Mouse (Mus musculus) adrenal gland (tissue): ENCODE measurements around the gene Gm12253.

Source experiments
- intact Hi-C: fragments of 180-260 bp; cut with DNase I; formaldehyde crosslinking; loops from one replicate; pipeline ENCODE4 v1.15.1; 2025
- long read RNA-seq, 2 experiments: library from polyadenylated mRNA; unstranded; transcript quantifications; one replicate each; pipeline ENCODE4 v2.0.0; 2020; ENCODE audit warnings: borderline replicate concordance in 1 of 2; ENCODE audit not compliant: insufficient replicate concordance in 1 of 2

Gm12253 gene
- long read RNA-seq, experiment 1 = 0 reads
- long read RNA-seq, experiment 2 = 0 reads

DNA sequence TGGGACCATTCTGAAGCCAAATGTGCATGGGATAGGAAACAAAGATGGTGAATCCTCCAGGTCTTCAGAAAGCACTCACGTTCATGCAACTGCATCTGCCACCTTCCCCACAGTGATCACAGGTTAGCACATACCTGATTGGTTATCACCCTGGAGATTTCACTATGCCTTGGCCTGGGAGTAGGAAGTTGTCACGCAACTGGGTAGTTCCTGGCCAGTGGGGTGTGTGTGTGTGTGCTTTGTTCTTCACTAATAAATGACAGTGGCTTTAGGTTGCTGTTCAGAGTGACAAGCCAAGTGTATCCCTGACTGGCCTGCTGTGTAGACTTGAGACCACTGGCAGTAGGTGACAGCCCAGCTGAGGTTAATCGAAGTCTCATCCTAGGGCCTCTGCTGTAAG, at the start of gene Gm12253:
TSS of gene Gm12253 (plus strand) at position 301 of the 400 bp plus-strand sequence.
- intact Hi-C loops = no loop called here

DNA sequence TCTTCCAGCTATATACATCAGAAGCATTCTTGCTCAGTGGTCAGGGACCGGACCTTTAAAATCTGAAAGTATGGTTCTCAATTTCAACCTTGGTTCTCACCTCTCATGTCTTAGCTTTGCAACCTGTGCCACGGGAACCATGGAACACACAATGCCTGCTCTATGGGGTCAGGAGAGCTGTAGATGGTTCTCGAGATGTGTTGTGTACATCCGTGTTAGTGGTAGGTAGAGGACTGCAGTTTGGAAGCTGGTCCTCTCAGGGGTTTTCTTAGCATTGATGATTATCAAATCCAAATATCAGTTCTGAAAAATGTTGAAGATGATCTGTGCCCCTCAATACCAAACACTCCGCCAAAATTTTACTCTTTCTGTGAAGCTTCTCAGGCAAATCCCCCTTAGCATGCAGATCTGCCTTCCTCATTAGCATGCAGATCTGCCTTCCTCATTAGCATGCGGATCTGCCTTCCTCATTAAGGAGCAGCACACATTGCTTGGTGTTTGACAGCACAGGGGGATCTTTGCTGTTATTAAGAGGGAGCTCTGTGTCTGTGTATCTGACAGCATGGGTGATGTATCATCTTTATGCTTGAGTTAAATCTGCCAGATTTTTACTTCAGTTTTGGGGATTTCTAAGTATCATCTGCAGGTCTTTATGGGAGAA, 32.2 kb upstream of the Gm12253 start:
- intact Hi-C loops = loop anchor here (5.0 kb wide), 1 partner anchor 237 kb away; no protein-coding TSS in a partner anchor

DNA sequence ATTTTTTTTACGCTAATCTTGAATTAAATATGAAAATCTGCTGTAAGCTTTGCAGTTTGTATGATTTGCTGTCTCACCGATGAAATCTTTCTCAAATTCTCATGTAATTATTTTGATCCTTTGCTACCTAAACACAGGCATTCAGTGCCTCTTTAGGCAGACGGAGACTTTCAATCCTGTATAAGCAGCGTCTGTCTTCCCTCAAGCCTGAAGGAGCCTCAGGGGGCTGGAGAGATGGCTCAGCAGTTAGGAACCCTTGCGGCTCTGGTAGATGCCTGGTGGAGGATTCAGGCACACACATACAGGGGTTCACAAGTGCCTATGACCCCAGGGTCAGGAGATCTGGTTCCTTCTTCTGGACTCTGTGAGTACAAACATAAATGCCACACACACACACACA, 31.7 kb upstream of the Gm12253 start:
- intact Hi-C loops = loop anchor here (5.0 kb wide), 1 partner anchor 237 kb away; no protein-coding TSS in a partner anchor

DNA sequence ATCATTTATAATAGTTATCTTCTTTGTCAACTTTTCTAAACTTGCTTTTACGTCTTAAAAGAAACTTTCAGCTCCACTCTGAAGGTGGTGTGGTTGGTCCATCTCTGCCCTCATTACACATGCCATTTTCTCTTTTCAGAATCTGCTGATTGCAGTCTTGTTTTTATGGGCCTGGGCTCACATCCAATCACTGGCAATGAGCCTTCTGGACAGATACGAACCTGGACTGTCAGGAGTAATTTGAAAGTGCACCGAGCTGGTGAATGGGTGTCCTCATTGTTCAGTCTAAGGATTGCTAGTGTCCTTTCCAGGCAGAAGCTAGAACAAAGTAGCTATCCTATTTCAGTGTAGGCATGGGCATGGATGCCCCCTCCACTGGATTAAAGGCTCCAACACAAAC, 24.3 kb upstream of the Gm12253 start:
- intact Hi-C loops = no loop called here

DNA sequence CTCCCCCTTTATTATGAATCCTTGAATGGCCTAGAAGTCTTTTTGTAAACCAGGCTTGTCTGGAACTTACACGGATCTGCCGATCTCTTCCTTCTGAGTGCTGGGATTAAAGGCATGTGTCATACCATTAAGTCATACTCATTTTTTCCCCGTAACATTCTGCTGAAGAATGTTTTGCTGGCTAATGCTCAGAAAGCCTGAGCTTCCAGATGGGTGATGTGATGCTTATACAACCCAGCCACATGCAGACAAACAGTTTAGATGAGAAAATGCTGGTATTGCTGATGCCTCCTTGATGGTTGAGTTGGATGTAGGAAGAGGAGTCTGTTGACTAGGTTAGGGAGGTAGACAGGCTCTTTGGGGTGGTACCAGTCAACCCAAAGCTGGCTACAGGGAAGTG, 14.0 kb upstream of the Gm12253 start:
- intact Hi-C loops = no loop called here

DNA sequence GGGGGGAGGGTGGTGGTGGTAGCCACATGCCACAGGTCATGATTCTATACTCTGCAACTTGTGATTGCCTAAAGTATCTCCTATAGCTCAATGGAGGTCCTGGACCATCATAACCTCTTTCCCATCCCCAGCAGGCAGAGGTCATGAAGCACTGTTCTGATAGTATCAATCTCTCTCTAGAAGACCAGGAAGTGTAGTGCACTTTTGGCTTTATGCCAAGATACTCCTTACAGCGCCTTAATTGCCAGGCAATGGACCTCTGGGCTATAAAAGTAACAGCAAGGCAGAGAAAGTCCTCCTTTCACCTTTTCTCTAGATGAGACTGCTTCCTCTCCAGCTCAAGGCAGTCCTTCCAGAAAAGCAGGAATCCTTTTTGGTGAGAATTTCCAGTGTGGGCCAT, 11.5 kb upstream of the Gm12253 start, which contains the start of gene 1810065E05Rik:
TSS of gene 1810065E05Rik (plus strand) at position 297 of the 400 bp plus-strand sequence.
- intact Hi-C loops = no loop called here

DNA sequence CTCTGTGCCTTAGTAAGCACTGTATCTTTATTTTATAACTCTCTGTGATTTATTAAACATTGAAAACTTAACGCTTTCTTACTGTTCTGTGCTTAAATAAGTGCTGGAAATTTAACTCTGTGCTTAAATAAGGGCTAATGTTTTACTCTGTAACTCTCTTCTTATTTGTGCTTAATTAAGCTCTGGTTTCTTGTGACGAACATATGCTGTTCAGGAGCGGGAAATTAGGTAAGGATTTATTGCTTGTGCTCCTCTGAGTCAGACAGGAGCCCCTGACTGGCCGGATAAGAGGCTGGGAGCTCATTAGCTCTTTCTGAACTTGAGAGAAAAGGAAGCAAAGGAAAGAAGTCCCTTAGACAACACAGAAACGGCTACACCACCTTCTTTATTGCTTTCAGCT, 5.5 kb downstream of the Gm12253 start:
- intact Hi-C loops = no loop called here

DNA sequence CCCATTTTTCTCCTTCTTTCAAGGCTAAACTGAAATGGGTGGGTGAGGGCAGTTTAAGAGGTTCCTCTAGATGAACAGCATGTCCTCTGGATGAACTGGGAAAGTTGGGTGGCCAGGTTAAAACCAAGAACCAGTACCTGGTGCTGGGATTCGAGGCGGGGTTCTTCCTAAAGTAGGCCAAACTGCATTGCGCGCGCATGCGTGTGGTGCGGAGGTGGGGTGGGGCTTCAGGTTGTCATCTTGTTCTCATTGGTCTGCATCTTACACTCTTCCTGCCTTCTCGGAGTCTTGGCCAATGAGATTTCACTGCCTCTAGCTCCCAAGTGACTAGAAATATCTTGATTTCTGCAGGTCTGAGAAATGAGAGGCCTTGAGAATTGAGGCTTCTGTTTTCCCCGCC, 20.4 kb downstream of the Gm12253 start, which contains the start of gene Lypd9:
TSS of gene Lypd9 (minus strand) at position 165 of the 400 bp plus-strand sequence.
- intact Hi-C loops = no loop called here

DNA sequence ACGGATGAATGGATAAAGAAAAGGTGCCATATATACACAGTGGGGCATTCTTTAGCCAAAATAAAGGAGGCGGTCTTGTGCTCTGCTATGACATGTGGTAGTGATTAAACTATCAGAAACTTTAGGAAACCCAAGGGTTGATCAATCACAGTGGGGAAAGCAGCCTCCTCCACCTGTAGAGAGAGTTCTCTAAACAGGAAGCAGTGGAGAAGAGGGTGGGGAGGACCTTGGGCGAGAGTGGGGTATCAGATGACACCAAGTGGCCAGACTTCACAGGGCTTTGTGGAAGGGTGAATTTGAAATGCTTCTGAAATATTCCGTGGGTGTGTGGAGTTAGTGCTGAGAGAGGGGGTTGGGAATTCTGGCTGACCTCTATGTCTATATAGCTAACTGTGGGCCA, 21.2 kb downstream of the Gm12253 start:
- intact Hi-C loops = no loop called here

DNA sequence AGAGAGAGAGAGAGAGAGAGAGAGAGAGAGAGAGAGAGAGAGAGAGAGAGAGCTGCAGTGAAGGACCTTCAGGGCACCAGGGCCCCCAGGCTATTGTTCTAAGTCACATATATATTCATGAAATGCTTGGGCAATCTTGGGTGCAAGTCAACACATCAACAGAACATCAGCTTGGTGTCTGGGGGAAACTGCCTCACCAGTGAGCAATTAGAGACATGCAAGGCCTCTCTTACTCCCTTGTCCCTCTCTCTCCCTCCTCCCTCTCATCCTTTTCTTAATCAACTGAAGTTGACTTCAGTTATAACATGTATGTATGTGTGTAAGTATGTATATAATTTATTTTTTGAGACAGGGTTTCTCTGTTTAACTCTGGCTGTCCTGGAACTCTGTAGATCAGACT, 29.8 kb downstream of the Gm12253 start, which contains the start of gene Olfr30:
TSS of gene Olfr30 (minus strand) at position 101 of the 400 bp plus-strand sequence.
- intact Hi-C loops = no loop called here
